Mouse (Mus musculus) intestine, embryonic 16.5 days (tissue): ENCODE measurements around the gene Spink2. TPM values are rescaled to one million over a fixed set of nuclear protein-coding genes. Genes with fewer than 3 reads are reported as not detected.

Experiments
- ATAC-seq: fragments of 200-750 bp; cut with Nextera tagmentation; 2 replicates; pipeline ENCODE4 v1.8.0; 2017; ENCODE audit warnings: moderate TSS enrichment, moderate library complexity
- H3K27ac ChIP-seq: fragments of 300-500 bp; sonication (generic); 2 replicates; pipeline ENCODE4 v1.5.1; 2014; ENCODE audit warnings: mild to moderate bottlenecking, low read length
- H3K27me3 ChIP-seq: fragments of 300-500 bp; sonication (generic); replicated peaks from 2 replicates; pipeline ENCODE4 v1.6.1; 2014; ENCODE audit warnings: low read length, control low read depth, mixed read lengths; ENCODE audit not compliant: control insufficient read depth, insufficient read depth
- H3K36me3 ChIP-seq: fragments of 300-500 bp; sonication (generic); 2 replicates; pipeline ENCODE4 v1.6.1; 2014; ENCODE audit warnings: low read length, control low read depth; ENCODE audit not compliant: control insufficient read depth, insufficient read depth
- H3K4me1 ChIP-seq: fragments of 300-500 bp; sonication (generic); 2 replicates; pipeline ENCODE4 v1.6.1; 2014; ENCODE audit warnings: low read length, control low read depth, mixed read lengths; ENCODE audit not compliant: control insufficient read depth, insufficient read depth
- H3K4me2 ChIP-seq: fragments of 300-500 bp; sonication (generic); 2 replicates; pipeline ENCODE4 v1.6.1; 2014; ENCODE audit warnings: low read depth, low read length, control low read depth
- H3K4me3 ChIP-seq: fragments of 300-500 bp; sonication (generic); 2 replicates; pipeline ENCODE4 v1.5.1; 2014; ENCODE audit warnings: mild to moderate bottlenecking, low read length
- H3K9ac ChIP-seq: fragments of 300-500 bp; sonication (generic); 2 replicates; pipeline ENCODE4 v1.6.1; 2014; ENCODE audit warnings: low read depth, low read length
- H3K9me3 ChIP-seq: fragments of 300-500 bp; sonication (generic); 2 replicates; pipeline ENCODE4 v1.6.1; 2016; ENCODE audit warnings: low read length, control low read depth; ENCODE audit not compliant: control insufficient read depth
- WGBS: fragments of 180-500 bp; shearing (Covaris S2); extraction: QIAGEN DNeasy Blood & Tissue Kit; methylation state at CpG from one replicate; pipeline ENCODE4 v1.1.7; 2014; 5-methylcytosine and 5-hydroxymethylcytosine counted together
- polyA plus RNA-seq: library from polyadenylated mRNA; unstranded; fragments of >200 nt; fragmentation: Nextera tagmentation; extraction: Ambion mirVana; gene quantifications from 2 replicates; pipeline ENCODE4 v1.2.1, GENCODE M21; 2015

The Spink2 gene
- polyA plus RNA-seq = 1.2 and 1.5 TPM in 2 replicates

DNA sequence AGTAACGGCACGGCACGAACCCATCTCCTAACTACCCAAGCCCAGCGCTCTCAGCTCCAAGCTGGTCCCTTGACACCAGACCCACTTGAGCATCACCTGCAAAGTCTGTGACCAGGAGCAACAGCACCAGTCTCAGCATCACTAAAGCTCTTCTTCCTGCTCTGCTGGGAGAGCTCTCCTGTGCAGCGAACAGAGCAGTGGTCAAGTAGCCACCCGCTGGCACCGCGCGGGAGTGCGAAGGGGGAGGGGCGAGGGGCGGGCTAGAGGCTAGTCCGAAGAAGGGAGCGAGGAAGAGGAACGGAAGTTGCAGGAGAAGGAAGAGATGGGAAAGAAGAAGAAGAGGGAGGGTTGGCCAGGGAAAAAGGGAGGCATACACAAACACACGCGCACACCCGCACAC is at the start of gene Spink2:
Spink2 (minus strand) TSS at position 236 of the 400 bp plus-strand sequence.
- Histone ChIP-seq H3K4me3 (peak within 1 kb of the TSS; percentile 42), H3K36me3 (no peaks in the 10 kb centered on the region), H3K9me3 (no peaks in the 10 kb centered on the region), H3K27me3 (no peaks in the 10 kb centered on the region), H3K9ac (peak within 1 kb of the TSS; percentile 44; the same call in 1 of the 2 replicates), H3K27ac (no peak within 1 kb of the TSS), H3K4me2 (peak within 1 kb of the TSS; percentile 62), H3K4me1 (peaks cover 4% of the 10 kb centered on the region; the same call in 1 of the 2 replicates)
- peak; percentile 87 for ATAC-seq
- 3% methylated on average over 18 of the region's 18 CpGs for WGBS

DNA sequence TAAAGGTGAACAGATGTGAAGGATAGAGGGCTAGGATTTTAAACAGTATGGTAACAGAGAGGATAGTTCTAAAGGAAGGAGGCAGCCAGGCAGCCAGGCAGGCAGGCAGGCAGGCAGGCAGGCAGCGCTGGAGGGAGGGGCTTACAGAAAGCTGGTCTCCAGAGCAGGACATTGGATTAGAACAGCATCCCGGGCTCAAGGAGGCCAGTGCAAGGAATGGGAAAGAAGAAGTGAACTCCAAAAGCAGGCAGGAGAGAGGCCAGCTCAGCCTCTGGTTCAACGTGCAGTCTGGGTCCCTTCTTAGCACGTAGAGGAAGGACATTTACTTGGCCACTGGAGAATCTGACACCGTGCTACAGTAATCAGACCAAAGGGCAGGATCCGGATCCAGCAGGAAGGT is 48.9 kb upstream of the Spink2 start:
- ATAC-seq = no peak
- no peak overlapping the region for H3K4me2 ChIP-seq
- no peak overlapping the region for H3K9ac ChIP-seq
- no peaks in the 10 kb centered on the region for H3K27me3 ChIP-seq
- no peak overlapping the region for H3K27ac ChIP-seq
- no peaks in the 10 kb centered on the region for H3K36me3 ChIP-seq
- 45% methylated on average over 6 of the region's 6 CpGs for WGBS
- H3K9me3 ChIP-seq = no peaks in the 10 kb centered on the region
- no peak overlapping the region for H3K4me3 ChIP-seq
- H3K4me1 ChIP-seq = no peaks in the 10 kb centered on the region

DNA sequence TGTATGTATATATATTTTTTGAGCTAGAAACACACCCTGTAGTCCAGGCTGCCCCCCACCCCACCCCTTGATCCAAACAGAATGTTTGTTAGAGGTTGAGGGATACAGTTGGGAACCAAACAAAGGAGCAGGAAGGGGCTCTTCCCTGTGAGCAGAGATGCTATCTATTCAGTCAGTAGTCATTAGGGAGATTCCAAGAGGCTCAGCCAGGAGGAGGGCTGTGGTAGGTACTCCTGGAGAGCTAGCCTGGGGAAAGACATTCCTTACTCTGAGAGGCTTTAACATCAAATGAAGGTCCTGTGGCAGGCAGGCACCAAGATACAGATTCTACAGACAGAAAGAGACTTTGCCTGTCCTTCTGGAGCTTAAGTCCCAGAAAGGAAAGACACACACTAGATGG is 48.0 kb upstream of the Spink2 start:
- H3K27ac ChIP-seq = no peak overlapping the region
- H3K4me3 ChIP-seq = no peak overlapping the region
- H3K9ac ChIP-seq = no peak overlapping the region
- no peaks in the 10 kb centered on the region; the same call in 1 of the 2 replicates for H3K4me1 ChIP-seq
- no peak overlapping the region for H3K4me2 ChIP-seq
- no peaks in the 10 kb centered on the region for H3K27me3 ChIP-seq
- H3K9me3 ChIP-seq = no peaks in the 10 kb centered on the region
- no peaks in the 10 kb centered on the region for H3K36me3 ChIP-seq
- no peak for ATAC-seq

DNA sequence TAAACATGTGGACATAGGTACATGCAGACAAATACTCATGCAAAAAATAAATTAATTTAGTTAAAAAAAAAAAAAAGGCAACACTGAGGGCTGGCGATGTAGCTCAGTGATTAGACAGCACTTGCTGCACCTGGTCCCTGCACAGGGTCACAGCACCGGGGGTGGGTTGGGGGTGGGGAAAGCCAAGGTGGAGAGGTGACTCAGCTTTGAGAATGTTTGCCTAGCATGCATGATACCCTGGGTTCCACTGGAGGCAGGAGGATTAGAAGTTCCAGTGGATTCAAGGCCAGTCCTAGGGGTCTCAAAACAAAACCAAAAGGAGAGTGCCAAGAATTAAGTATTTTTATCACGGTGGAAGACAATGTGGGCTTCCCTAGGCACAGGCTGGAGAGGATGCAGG is 46.3 kb upstream of the Spink2 start:
- ATAC-seq = no peak
- H3K27me3 ChIP-seq = no peaks in the 10 kb centered on the region
- no peak overlapping the region for H3K4me2 ChIP-seq
- no peak overlapping the region for H3K4me3 ChIP-seq
- 72% methylated on average over 3 of the region's 3 CpGs for WGBS
- no peaks in the 10 kb centered on the region for H3K36me3 ChIP-seq
- no peak overlapping the region for H3K27ac ChIP-seq
- no peaks in the 10 kb centered on the region for H3K9me3 ChIP-seq
- H3K9ac ChIP-seq = no peak overlapping the region
- H3K4me1 ChIP-seq = no peaks in the 10 kb centered on the region; the same call in 1 of the 2 replicates

DNA sequence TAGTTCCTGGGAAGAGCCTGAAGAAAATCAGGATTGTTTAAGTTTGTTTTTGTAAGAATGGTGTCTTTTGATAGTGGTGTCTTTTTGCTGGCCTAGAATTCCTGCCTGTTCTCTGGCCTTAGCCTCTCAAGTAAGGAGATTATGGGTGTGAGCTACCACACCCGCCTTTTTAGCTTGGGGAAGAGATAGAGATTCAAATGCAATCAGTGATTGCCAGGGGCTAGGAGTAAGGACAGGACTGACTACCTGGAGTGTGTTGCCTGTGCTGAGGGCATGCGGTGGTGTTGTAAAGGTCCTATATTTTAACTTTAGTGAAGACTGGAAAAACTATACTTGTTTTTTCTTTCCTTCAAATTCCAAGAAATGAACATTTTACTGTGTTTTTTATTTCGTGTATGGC is 43.1 kb upstream of the Spink2 start:
- no peaks in the 10 kb centered on the region for H3K36me3 ChIP-seq
- no peak overlapping the region for H3K4me2 ChIP-seq
- ATAC-seq = no peak
- no peak overlapping the region for H3K27ac ChIP-seq
- 70% methylated on average over 3 of the region's 3 CpGs for WGBS
- H3K27me3 ChIP-seq = no peaks in the 10 kb centered on the region
- H3K4me3 ChIP-seq = no peak overlapping the region
- H3K9me3 ChIP-seq = no peaks in the 10 kb centered on the region
- no peaks in the 10 kb centered on the region; the same call in 1 of the 2 replicates for H3K4me1 ChIP-seq
- H3K9ac ChIP-seq = no peak overlapping the region

DNA sequence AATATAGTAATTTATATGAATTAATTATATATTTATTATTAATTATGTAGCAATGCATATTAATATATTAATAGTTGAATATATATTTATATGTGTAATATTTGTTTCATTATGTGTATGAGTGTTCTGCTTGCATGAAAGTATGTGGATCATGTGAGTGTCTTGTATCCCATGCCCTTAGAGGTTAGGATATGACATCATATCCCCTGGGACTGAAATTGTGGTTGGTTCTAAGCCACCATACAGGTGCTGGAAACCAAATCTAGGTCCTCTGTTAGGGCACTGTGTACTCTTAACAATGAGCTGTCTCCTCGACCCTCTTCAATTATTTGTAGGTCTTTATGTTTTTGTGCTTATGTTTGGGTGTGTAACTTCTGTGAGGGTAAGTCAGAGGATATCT is 41.9 kb upstream of the Spink2 start:
- 88% methylated on average over 1 of the region's 1 CpGs for WGBS
- Histone ChIP-seq H3K9ac (no peak overlapping the region), H3K4me1 (no peaks in the 10 kb centered on the region; the same call in 1 of the 2 replicates), H3K9me3 (no peaks in the 10 kb centered on the region), H3K36me3 (no peaks in the 10 kb centered on the region), H3K27ac (no peak overlapping the region), H3K4me3 (no peak overlapping the region), H3K27me3 (no peaks in the 10 kb centered on the region), H3K4me2 (no peak overlapping the region)
- no peak for ATAC-seq

DNA sequence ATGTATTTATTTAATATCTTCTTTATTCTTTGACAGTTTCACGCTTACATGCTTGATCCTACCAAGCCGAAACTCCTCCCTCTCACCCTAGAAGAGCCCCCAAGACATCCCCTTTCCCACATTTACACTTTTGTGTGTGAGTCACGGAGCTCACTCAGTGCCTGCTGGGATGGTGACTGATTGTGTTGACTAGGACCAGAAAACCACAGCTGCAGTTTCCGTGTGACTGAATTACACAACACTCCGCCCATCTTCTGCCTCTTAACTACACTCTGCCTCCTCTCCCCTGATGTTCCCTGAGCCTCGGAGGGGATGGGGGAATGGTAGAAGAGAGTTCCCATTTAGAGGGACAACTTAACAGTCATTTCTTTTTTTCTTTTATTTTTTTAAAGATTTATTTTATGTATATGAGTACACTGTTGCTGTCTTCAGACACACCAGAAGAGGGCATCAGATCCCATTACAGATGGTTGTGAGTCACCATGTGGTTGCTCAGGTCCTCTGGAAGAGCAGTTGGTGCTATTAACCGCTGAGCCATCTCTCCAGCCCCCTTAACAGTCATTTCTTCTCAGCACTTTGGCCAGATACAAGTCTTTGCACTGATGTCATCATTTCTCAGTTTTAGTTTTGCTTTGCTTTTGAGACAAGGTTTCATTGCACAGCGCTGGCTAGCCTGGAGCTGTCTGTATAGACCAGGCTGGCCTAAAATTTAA is 41.0 kb upstream of the Spink2 start:
- Histone ChIP-seq H3K9me3 (no peaks in the 10 kb centered on the region), H3K36me3 (no peaks in the 10 kb centered on the region), H3K4me1 (no peaks in the 10 kb centered on the region; the same call in 1 of the 2 replicates), H3K9ac (no peak overlapping the region), H3K27me3 (no peaks in the 10 kb centered on the region), H3K4me2 (no peak overlapping the region), H3K4me3 (no peak overlapping the region), H3K27ac (no peak overlapping the region)
- WGBS = 65% methylated on average over 8 of the region's 8 CpGs
- ATAC-seq = no peak

DNA sequence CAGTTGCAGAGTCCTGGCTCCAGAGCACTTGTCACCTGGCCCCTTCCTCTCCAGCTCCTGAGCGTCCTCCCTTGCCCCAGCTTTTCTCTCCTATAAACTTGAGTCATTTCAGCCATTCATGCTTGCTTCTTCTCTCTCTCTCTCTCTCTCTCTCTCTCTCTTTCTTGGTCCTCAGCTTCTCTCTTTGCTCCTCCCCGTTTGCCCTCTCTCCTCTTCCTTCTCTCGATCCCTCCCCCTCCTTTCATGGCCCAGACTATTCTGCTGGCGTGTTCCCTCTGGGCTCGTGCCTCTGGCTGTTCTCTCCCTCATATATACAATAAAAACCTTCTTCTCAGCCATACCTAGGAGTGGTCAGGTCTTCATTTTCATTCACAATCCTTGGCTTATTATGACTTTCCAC is 40.4 kb upstream of the Spink2 start:
- no peak overlapping the region for H3K9ac ChIP-seq
- H3K4me2 ChIP-seq = no peak overlapping the region
- H3K4me1 ChIP-seq = no peaks in the 10 kb centered on the region; the same call in 1 of the 2 replicates
- ATAC-seq = no peak
- no peak overlapping the region for H3K27ac ChIP-seq
- no peaks in the 10 kb centered on the region for H3K9me3 ChIP-seq
- H3K4me3 ChIP-seq = no peak overlapping the region
- H3K36me3 ChIP-seq = no peaks in the 10 kb centered on the region
- no peaks in the 10 kb centered on the region for H3K27me3 ChIP-seq
- 25% methylated on average over 5 of the region's 5 CpGs for WGBS

DNA sequence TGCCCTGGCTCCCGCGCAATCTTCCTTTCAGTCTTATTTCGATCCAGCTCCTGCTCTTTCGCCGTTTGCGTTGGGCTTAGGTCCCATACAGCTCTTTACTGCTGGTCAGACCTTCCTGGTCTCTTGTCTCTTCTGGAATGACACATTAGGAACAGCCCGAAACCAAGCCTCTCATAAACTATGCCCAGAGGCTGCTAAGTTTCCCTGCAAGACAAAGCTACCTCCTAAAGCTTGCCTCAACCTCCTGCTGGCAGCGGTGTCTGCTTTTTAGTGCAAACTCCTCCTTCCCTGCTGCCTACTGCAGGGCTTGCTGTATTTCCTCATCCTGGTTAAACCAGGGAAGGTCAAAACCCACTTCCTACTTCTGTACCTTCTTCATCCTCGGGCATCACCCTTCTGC is 38.8 kb upstream of the Spink2 start:
- H3K4me3 ChIP-seq = no peak overlapping the region
- H3K9ac ChIP-seq = no peak overlapping the region
- no peak overlapping the region for H3K27ac ChIP-seq
- H3K4me1 ChIP-seq = peaks cover 2% of the 10 kb centered on the region; the same call in 1 of the 2 replicates
- no peak for ATAC-seq
- H3K36me3 ChIP-seq = no peaks in the 10 kb centered on the region
- H3K9me3 ChIP-seq = no peaks in the 10 kb centered on the region
- no peak overlapping the region for H3K4me2 ChIP-seq
- 74% methylated on average over 9 of the region's 9 CpGs for WGBS
- no peaks in the 10 kb centered on the region for H3K27me3 ChIP-seq
